ENCODE assay signal across 9 mouse cellular contexts in genomic region chr15:27234770-27235169, GRCm38 (mm10).
A peak's percentile ranks its signal among the peaks of the same experiment; 100 is the strongest.
DNase-seq lines count a peak whose midpoint lies in the region; ATAC-seq and TF ChIP-seq lines count a peak whose summit lies in the region.
"Had no signal": no experiment of that assay in that cellular context is flagged by ENCODE, and none has a peak within 500 bp of the region (broad histone marks: within the 10 kb centered on the region; RNA-seq: fewer than 3 reads in every experiment).

No protein-coding gene starts in this region.

- no peaks in the 10 kb centered on the region for H3K36me3 ChIP-seq in testis, adult 2 months (ENCODE audit: control insufficient read depth, insufficient read depth, low read length)
- H3K36me3 ChIP-seq in forebrain, embryonic 14.5 days (ENCODE audit: control insufficient read depth, insufficient read depth, low read length) = no peaks in the 10 kb centered on the region
- no peaks in the 10 kb centered on the region for H3K36me3 ChIP-seq in intestine, embryonic 15.5 days
- H3K36me3 ChIP-seq: embryonic facial prominence, embryonic 15.5 days had no signal

- 16% methylated on average over 4 of the region's 4 CpGs for WGBS in forebrain, embryonic 14.5 days
- WGBS in intestine, embryonic 15.5 days = 15% methylated on average over 4 of the region's 4 CpGs

- no peaks in the 10 kb centered on the region for H3K9me3 ChIP-seq in forebrain, embryonic 14.5 days (replicated peaks; ENCODE audit: control insufficient read depth, low read length)
- no peaks in the 10 kb centered on the region for H3K9me3 ChIP-seq in intestine, embryonic 15.5 days
- H3K9me3 ChIP-seq: embryonic facial prominence, embryonic 15.5 days had no signal

- no peak overlapping the region for H3K4me3 ChIP-seq in testis, adult 2 months (ENCODE audit: control insufficient read depth, low read depth, low read length)
- no peak overlapping the region for H3K4me3 ChIP-seq in forebrain, embryonic 14.5 days (ENCODE audit: low read depth, low read length)
- H3K4me3 ChIP-seq in intestine, embryonic 15.5 days (replicated peaks) = no peak overlapping the region
- H3K4me3 ChIP-seq: embryonic facial prominence, embryonic 15.5 days had no signal

- ATAC-seq in forebrain, embryonic 14.5 days = peak; percentile 71
- peak; percentile 25; the same call in 1 of the 2 replicates for ATAC-seq in intestine, embryonic 15.5 days

- H3K4me2 ChIP-seq in forebrain, embryonic 14.5 days (ENCODE audit: low read length) = no peak overlapping the region
- no peak overlapping the region for H3K4me2 ChIP-seq in intestine, embryonic 15.5 days (replicated peaks)
- H3K4me2 ChIP-seq: embryonic facial prominence, embryonic 15.5 days had no signal

- H3K9ac ChIP-seq in forebrain, embryonic 14.5 days (ENCODE audit: low read length) = no peak overlapping the region
- no peak overlapping the region for H3K9ac ChIP-seq in intestine, embryonic 15.5 days
- H3K9ac ChIP-seq: embryonic facial prominence, embryonic 15.5 days had no signal

- TF ChIP-seq CTCF in testis, adult 2 months (IDR thresholded peaks at IDR 0.05; ENCODE audit: control insufficient read depth, insufficient read depth, insufficient replicate concordance, low read depth, low read length) = peak; percentile 14; the same call in 1 of the 2 replicates

- H3K4me1 ChIP-seq in testis, adult 2 months (ENCODE audit: control insufficient read depth, insufficient read depth, low read length) = no peaks in the 10 kb centered on the region
- H3K4me1 ChIP-seq in forebrain, embryonic 14.5 days (ENCODE audit: control insufficient read depth, insufficient read depth, low read length) = no peaks in the 10 kb centered on the region
- H3K4me1 ChIP-seq in intestine, embryonic 15.5 days (replicated peaks) = no peaks in the 10 kb centered on the region
- H3K4me1 ChIP-seq: embryonic facial prominence, embryonic 15.5 days had no signal

- DNase-seq in testis, postnatal 14 days (ENCODE audit: low spot score) = no peak
- DNase-seq in c-Kit-positive CD71-positive TER-119-positive erythroid progenitor cells, embryonic 14.5 days (ENCODE audit: low spot score) = peak; percentile 19
- peak; percentile 83 for DNase-seq in forebrain, embryonic 14.5 days (ENCODE audit: low spot score)
- DNase-seq in left cerebral cortex, postnatal 25 days (ENCODE audit: low spot score in 2 of 2) = peak; percentile 61 to 71
- peak; percentile 14 for DNase-seq in naive thymus-derived CD4-positive, alpha-beta T cell, adult 2 months (ENCODE audit: low read depth)
- DNase-seq in thymus, postnatal 0 days (ENCODE audit: low spot score) = peak; percentile 37

- H3K27ac ChIP-seq in testis, adult 2 months (ENCODE audit: control insufficient read depth, insufficient read depth, low read depth, low read length) = no peak overlapping the region
- no peak overlapping the region for H3K27ac ChIP-seq in forebrain, embryonic 14.5 days (ENCODE audit: low read depth, low read length)
- no peak overlapping the region for H3K27ac ChIP-seq in intestine, embryonic 15.5 days
- H3K27ac ChIP-seq: embryonic facial prominence, embryonic 15.5 days had no signal

- no peak for TF ChIP-seq POLR2A in testis, adult 2 months (IDR thresholded peaks at IDR 0.05; ENCODE audit: control insufficient read depth, low read depth, low read length)

- intact Hi-C loops in left cerebral cortex, postnatal 25 days (cut with DNase I) = loop anchor here (2.0 to 10.0 kb wide), 4 partner anchors 592 to 1240 kb away; no protein-coding TSS in a partner anchor

- no peaks in the 10 kb centered on the region for H3K27me3 ChIP-seq in testis, adult 2 months (ENCODE audit: control insufficient read depth, insufficient read depth, low read length)
- H3K27me3 ChIP-seq in forebrain, embryonic 14.5 days (replicated peaks; ENCODE audit: control insufficient read depth, insufficient read depth, low read length) = no peaks in the 10 kb centered on the region
- H3K27me3 ChIP-seq in intestine, embryonic 15.5 days (replicated peaks) = no peaks in the 10 kb centered on the region
- H3K27me3 ChIP-seq: embryonic facial prominence, embryonic 15.5 days had no signal
